Mouse (Mus musculus) lung, postnatal 36 days (tissue): ENCODE results near the gene Coq5.

ENCODE experiments used
- DNase-seq: peaks from one replicate; pipeline ENCODE4 v3.0.0; 2022; ENCODE audit warnings: mixed read lengths

The Coq5 gene

GRCm38 (mm10) chr5:115279226-115280049 lies at the start of gene Coq5:
Gene Coq5 (plus strand): TSS chr5:115279666.
- peak; percentile 87 for DNase-seq

- DNase-seq = no peak
Measured at GRCm38 (mm10) chr5:115230830-115231551, 48.5 kb upstream of the Coq5 start.

GRCm38 (mm10) chr5:115231552-115232120 lies 47.8 kb upstream of the Coq5 start:
- DNase-seq = no peak

- no peak for DNase-seq
Measured at GRCm38 (mm10) chr5:115232516-115232915, 47.0 kb upstream of the Coq5 start.

- no peak for DNase-seq
Measured at GRCm38 (mm10) chr5:115233031-115233780, 46.3 kb upstream of the Coq5 start.

- DNase-seq = no peak
Measured at GRCm38 (mm10) chr5:115234519-115234918, 44.9 kb upstream of the Coq5 start.

- peak; percentile 64 for DNase-seq
Measured at GRCm38 (mm10) chr5:115235323-115235771, 44.1 kb upstream of the Coq5 start.

GRCm38 (mm10) chr5:115235786-115236263 lies 43.6 kb upstream of the Coq5 start, which contains the start of gene Pop5:
Gene Pop5 (plus strand): TSS chr5:115235836.
- peak; percentile 96 for DNase-seq

- DNase-seq = peak; percentile 96
Measured at GRCm38 (mm10) chr5:115237803-115238728, 41.4 kb upstream of the Coq5 start.

- DNase-seq = peak; percentile 10
Measured at GRCm38 (mm10) chr5:115238729-115239195, 40.7 kb upstream of the Coq5 start.

GRCm38 (mm10) chr5:115240191-115240590 lies 39.3 kb upstream of the Coq5 start:
- DNase-seq = no peak

GRCm38 (mm10) chr5:115255472-115255871 lies 24.0 kb upstream of the Coq5 start:
- DNase-seq = no peak

GRCm38 (mm10) chr5:115256909-115257546 lies 22.4 kb upstream of the Coq5 start:
- DNase-seq = no peak

GRCm38 (mm10) chr5:115260356-115260755 lies 19.1 kb upstream of the Coq5 start:
- DNase-seq = peak; percentile 35

GRCm38 (mm10) chr5:115261141-115261540 lies 18.3 kb upstream of the Coq5 start:
- DNase-seq = no peak

GRCm38 (mm10) chr5:115261880-115262279 lies 17.6 kb upstream of the Coq5 start:
- no peak for DNase-seq

- no peak for DNase-seq
Measured at GRCm38 (mm10) chr5:115262502-115263291, 16.8 kb upstream of the Coq5 start.

GRCm38 (mm10) chr5:115266340-115266739 lies 13.1 kb upstream of the Coq5 start:
- no peak for DNase-seq

- peak; percentile 50 for DNase-seq
Measured at GRCm38 (mm10) chr5:115266787-115267468, 12.5 kb upstream of the Coq5 start.
